Mouse (Mus musculus): ENCODE data around the gene Apol6. TPM values are rescaled to one million over a fixed set of nuclear protein-coding genes. Genes with fewer than 3 reads are reported as not detected.

Apol6 gene
- 0.07 and 0.16 TPM in 2 replicates for polyA plus RNA-seq (2016; fragmentation: Nextera tagmentation; extraction: Ambion mirVana)

DNA sequence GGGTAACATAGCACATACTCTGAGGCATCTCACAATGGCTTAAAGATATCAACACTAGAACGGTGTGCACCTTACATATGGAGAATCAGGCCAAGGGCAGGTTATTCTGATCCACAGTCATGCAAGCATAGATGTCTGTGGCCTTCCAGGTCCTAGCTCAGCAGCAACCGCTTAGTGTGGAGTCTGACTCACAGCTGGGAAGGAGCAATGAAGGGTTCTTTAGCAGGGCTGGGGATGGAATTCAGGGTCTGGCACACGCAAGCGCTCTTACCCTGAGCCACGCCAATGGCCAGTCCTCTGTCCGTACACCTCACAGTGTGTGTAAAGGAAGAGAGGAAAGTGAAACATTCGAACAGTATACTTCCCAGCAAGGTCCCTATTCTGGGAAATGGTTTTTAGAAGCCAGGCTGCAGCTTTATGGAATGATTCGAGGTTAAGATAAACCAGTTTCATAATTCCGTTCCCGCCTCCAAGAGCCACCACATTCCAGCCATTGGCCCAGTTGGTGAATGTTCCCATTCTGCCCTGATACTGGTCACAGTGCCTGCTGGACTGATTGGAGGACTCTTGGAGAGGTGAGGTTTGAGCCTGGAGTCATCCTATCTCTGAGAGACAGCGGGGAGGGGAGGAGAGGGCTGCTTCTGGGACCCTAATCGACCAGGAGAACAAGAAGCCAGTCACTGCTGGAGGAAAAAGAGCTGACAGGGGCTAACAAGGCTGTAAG is at the start of gene Apol6:
Gene Apol6, plus strand, starts transcription at position 133 of the 724 bp plus-strand sequence.
- Histone ChIP-seq H3K36me3 (replicated peaks) (no peaks in the 10 kb centered on the region), H3K9me3 (no peaks in the 10 kb centered on the region), H3K4me3 (no peak within 1 kb of the TSS), H3K4me1 (peaks cover 45% of the 10 kb centered on the region), H3K27me3 (replicated peaks; ENCODE audit: low read depth, poor library complexity, severe bottlenecking) (no peaks in the 10 kb centered on the region; the same call in 1 of the 2 replicates), H3K27ac (replicated peaks) (peak within 1 kb of the TSS; percentile 51; the same call in 1 of the 2 replicates)
- WGBS, result 84% methylated on average over 12 of the region's 12 CpGs
- no peak for DNase-seq (ENCODE audit: low spot score)

DNA sequence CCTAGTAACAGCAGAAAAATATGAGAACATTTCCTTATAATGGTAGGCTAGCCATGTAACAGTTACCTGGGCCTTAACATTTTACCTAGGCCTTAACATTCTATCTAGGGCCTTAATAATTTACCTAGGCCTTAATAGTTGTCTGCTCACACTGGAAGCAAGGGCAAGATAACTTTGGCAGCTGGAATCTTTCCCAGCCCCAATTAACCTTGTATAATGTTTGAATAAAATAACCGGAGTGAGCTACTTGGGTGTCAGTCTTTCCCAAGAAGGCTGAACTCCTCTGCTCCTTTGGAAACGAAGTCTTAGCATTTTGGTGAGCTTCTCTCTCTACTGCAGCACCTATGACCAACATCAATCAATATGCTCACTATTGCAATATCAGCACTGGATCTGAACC is 46.5 kb upstream of the Apol6 start:
- peaks cover 25% of the 10 kb centered on the region for H3K27me3 ChIP-seq (replicated peaks; ENCODE audit: low read depth, poor library complexity, severe bottlenecking)
- H3K9me3 ChIP-seq, result 0 out of 2 replicates have a peak, but pooled peaks cover 5% of the 10 kb centered on the region
- H3K27ac ChIP-seq (replicated peaks), result no peak overlapping the region
- H3K4me1 ChIP-seq, result peaks cover 5% of the 10 kb centered on the region
- WGBS, result 88% methylated on average over 2 of the region's 2 CpGs
- no peak for DNase-seq (ENCODE audit: low spot score)
- no peak overlapping the region for H3K4me3 ChIP-seq
- no peaks in the 10 kb centered on the region for H3K36me3 ChIP-seq (replicated peaks)

DNA sequence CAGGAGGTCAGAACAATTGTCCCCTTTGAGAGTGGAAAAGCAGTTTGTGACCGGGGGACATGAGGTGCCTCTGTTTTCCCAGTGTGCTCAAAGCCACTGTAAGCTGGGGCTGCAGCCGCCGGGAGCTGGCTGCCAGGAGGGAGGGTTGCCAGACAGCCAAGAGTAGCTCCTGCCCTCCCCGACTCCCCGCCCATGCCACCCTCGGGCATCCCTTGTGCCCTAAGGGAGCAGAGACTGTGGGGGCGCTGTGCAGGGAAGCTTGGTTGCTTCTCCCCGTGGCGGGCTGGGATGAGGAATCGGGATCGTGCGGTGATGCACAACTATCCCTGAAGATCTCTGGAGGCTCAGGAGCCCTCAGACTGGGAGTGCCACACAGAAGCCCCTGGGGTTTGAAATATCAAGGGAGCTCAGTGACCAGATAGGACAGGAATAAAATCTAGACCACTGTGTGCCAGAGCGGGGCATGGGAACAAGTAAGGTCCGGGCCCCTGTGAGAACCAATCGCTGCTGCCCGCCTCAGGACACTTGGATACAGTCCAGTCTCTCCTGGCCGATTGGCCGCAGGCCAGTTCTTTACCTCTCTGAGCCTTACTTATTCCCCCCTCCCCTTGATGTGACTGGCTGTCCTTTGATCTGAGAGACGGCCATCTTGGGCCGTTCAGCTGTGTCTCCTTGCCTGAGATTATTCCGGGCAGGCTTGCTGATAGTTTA is 45.5 kb upstream of the Apol6 start:
- Histone ChIP-seq H3K27me3 (replicated peaks; ENCODE audit: low read depth, poor library complexity, severe bottlenecking) (peaks cover 25% of the 10 kb centered on the region), H3K27ac (replicated peaks) (0 out of 2 replicates have a peak overlapping the region, but pooled peaks have one; percentile 24), H3K9me3 (0 out of 2 replicates have a peak, but pooled peaks cover 5% of the 10 kb centered on the region), H3K4me1 (peaks cover 5% of the 10 kb centered on the region), H3K4me3 (no peak overlapping the region), H3K36me3 (replicated peaks) (no peaks in the 10 kb centered on the region)
- 50% methylated on average over 21 of the region's 21 CpGs for WGBS
- no peak for DNase-seq (ENCODE audit: low spot score)

DNA sequence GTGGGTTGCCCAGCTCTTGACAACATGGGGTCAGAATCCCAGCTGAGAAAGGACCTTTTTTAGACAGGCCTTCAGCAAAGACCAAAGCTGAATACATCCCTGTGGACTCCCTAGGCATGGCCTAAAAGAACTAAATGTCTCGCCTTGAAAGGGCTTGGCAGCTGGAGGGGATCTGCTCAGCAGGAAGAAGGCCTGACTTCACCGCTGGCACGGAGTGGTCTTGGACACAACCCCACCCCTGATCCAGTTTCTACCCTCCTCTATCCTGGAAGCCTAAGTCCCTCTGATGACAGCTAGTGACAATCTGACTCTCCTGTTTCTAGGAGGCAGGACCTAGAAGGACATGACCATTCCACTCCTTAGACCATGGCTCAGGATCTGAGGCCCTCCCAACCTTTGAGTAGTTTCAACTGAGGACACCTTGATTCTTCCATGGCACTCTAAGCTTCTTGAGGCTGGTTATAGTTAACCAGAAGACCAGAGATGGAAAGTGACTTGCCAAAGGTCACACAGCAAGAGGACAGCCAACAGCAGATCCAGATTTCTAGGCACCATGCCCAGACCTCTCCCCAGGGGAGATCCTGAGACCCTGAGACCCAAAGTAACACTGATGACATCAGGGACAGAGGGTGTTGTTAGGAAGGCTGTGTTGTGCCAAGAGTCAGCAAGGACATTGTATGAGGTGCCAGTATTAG is 41.2 kb upstream of the Apol6 start:
- H3K36me3 ChIP-seq (replicated peaks), result no peaks in the 10 kb centered on the region
- H3K27ac ChIP-seq (replicated peaks), result no peak overlapping the region
- 92% methylated on average over 3 of the region's 3 CpGs for WGBS
- H3K27me3 ChIP-seq (replicated peaks; ENCODE audit: low read depth, poor library complexity, severe bottlenecking), result peaks cover 18% of the 10 kb centered on the region
- DNase-seq (ENCODE audit: low spot score), result no peak
- peaks cover 22% of the 10 kb centered on the region for H3K4me1 ChIP-seq
- no peak overlapping the region for H3K4me3 ChIP-seq
- H3K9me3 ChIP-seq, result 0 out of 2 replicates have a peak, but pooled peaks cover 5% of the 10 kb centered on the region

DNA sequence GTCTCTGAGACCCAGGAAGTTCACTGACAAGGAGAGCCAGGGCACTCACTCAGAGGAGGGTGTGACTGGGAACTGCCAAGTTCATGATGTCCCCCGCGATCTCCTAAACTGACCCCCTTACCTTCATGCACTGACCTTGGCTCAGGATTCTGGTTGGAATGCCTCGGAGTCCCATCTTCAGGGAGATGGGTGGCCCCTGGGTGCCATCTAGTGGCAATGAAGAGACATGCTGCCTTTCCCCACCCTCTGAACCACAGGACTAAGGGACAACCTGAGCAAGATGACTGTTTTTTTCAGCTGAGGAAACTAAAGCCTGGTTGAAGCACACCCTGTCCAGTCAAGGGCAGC is 40.7 kb upstream of the Apol6 start:
- Histone ChIP-seq H3K4me3 (no peak overlapping the region), H3K9me3 (0 out of 2 replicates have a peak, but pooled peaks cover 5% of the 10 kb centered on the region), H3K36me3 (replicated peaks) (no peaks in the 10 kb centered on the region), H3K27me3 (replicated peaks; ENCODE audit: low read depth, poor library complexity, severe bottlenecking) (peaks cover 12% of the 10 kb centered on the region), H3K4me1 (peaks cover 19% of the 10 kb centered on the region), H3K27ac (replicated peaks) (no peak overlapping the region)
- peak; percentile 64 for DNase-seq (ENCODE audit: low spot score)
- 20% methylated on average over 3 of the region's 3 CpGs for WGBS

DNA sequence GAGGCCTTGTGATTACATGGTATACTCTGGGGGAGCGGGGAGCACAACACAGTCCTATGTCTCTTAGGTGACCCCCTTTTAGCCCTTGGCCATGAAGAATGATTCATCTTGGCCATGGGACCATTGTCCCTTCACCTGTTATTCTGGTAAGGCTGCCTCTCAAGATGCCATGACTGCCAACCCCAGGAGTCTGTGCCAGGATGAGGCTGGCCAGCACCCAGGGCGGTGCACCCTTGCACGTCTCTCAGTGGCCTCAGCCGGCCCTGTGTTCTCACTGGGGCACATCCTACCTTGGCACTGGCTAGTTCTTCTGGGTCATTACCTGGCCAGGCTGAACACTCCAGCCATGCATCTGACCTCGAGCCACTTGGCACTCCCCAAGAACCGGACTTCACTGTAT is 35.7 kb upstream of the Apol6 start:
- 96% methylated on average over 6 of the region's 6 CpGs for WGBS
- Histone ChIP-seq H3K36me3 (replicated peaks) (no peaks in the 10 kb centered on the region), H3K4me3 (no peak overlapping the region), H3K27me3 (replicated peaks; ENCODE audit: low read depth, poor library complexity, severe bottlenecking) (no peaks in the 10 kb centered on the region), H3K4me1 (peaks cover 26% of the 10 kb centered on the region), H3K9me3 (no peaks in the 10 kb centered on the region), H3K27ac (replicated peaks) (no peak overlapping the region)
- DNase-seq (ENCODE audit: low spot score), result no peak

DNA sequence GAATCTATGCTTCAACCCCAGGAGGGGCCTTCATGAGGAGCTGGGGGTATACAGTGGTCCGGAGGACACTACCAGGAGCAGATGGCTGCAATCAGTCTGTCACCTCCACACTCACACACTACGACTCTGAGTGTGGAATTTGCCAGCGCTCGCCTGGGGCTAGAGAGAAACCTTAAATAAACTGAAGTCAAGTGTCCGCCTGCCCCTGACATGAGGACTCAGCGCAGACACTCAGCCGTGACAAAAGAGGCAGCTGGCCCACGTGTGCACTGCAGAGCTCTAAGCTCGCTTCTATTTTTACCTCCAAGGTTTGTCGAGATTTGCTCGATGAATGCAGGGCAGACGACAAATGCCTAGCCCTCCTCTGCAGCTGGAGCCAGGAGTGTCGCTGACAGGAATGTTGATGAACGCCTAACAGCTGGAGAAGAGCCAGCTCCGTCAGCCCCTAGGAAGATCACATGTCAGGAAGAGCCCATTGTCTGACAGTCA is 30.7 kb upstream of the Apol6 start:
- DNase-seq (ENCODE audit: low spot score), result peak; percentile 65
- no peaks in the 10 kb centered on the region for H3K9me3 ChIP-seq
- peak overlapping the region; percentile 19; the same call in 1 of the 2 replicates for H3K4me3 ChIP-seq
- peaks cover 27% of the 10 kb centered on the region for H3K4me1 ChIP-seq
- no peaks in the 10 kb centered on the region for H3K36me3 ChIP-seq (replicated peaks)
- H3K27ac ChIP-seq (replicated peaks), result peak overlapping the region; percentile 63
- 0 out of 2 replicates have a peak, but pooled peaks cover 6% of the 10 kb centered on the region for H3K27me3 ChIP-seq (replicated peaks; ENCODE audit: low read depth, poor library complexity, severe bottlenecking)
- WGBS, result 24% methylated on average over 15 of the region's 15 CpGs

DNA sequence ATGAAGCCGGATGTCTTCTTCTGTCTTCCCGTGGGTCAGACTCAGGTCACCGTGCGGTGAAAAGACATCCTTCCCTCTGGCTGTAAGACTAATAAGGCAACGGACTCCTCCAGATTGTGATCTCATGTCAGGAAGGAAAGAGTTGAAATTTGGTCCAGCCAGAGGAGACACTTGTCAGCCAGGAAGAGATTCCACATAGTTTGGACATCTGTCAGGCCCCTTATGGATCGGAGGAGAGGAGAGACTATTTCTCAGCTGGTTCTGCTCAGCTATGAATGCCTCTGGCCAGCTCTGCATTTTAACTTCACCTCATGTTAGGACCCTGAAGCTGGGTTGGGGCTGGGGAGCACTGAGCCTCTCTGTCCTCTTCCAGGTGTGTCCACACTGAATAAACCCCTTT is 30.1 kb upstream of the Apol6 start:
- H3K27ac ChIP-seq (replicated peaks), result peak overlapping the region; percentile 63
- no peaks in the 10 kb centered on the region for H3K9me3 ChIP-seq
- no peaks in the 10 kb centered on the region for H3K36me3 ChIP-seq (replicated peaks)
- no peak overlapping the region for H3K4me3 ChIP-seq
- 49% methylated on average over 6 of the region's 6 CpGs for WGBS
- H3K4me1 ChIP-seq, result peaks cover 27% of the 10 kb centered on the region
- 0 out of 2 replicates have a peak, but pooled peaks cover 6% of the 10 kb centered on the region for H3K27me3 ChIP-seq (replicated peaks; ENCODE audit: low read depth, poor library complexity, severe bottlenecking)
- no peak for DNase-seq (ENCODE audit: low spot score)

DNA sequence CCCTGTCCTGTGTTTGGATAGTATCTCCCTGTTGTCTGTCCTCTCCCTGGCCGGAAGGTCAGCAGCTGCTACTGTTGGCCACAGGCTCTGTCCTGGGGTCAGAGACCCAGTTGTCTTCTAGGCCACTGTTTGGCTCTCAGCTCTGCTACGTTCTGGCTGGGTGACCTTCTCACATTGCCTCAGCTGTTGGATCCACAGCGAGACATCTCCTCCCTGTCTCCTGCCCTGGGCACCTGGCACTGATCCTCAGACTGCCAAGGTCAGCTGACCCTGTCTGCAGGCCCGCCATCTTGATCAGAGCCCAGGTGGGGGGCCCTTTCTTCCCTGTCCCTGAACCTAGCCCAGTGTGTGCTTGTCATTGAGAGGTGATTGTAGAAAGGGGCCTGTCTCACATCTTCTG is 29.5 kb upstream of the Apol6 start:
- WGBS, result 62% methylated on average over 4 of the region's 4 CpGs

DNA sequence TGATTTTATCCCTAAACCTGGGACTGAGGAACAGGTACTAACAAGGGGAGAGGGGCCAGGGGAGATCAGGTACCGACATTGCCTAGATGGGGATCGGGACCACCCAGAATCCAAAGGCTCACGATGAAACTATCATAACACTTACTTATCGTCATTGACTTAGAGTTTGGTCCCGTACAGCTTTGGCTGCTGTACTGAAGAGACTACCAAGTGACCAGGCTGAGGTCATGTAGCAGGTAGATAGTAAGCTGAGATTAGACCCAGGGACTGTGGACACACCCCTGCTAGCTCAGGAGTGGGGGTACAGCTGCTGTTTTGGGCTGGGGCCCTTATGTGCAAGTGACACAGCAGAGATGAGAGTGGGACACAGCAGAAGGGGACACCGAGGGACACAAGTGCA is 28.0 kb upstream of the Apol6 start:
- H3K36me3 ChIP-seq (replicated peaks), result no peaks in the 10 kb centered on the region
- H3K27ac ChIP-seq (replicated peaks), result no peak overlapping the region
- 94% methylated on average over 6 of the region's 6 CpGs for WGBS
- 0 out of 2 replicates have a peak, but pooled peaks cover 6% of the 10 kb centered on the region for H3K27me3 ChIP-seq (replicated peaks; ENCODE audit: low read depth, poor library complexity, severe bottlenecking)
- no peaks in the 10 kb centered on the region for H3K9me3 ChIP-seq
- H3K4me1 ChIP-seq, result peaks cover 27% of the 10 kb centered on the region
- no peak for DNase-seq (ENCODE audit: low spot score)
- H3K4me3 ChIP-seq, result no peak overlapping the region

More for the DNA sequence above, 29.5 kb upstream of the Apol6 start:
- Histone ChIP-seq H3K9me3 (no peaks in the 10 kb centered on the region), H3K36me3 (replicated peaks) (no peaks in the 10 kb centered on the region), H3K27ac (replicated peaks) (peak overlapping the region; percentile 63), H3K4me3 (no peak overlapping the region; the same call in 1 of the 2 replicates), H3K4me1 (peaks cover 27% of the 10 kb centered on the region), H3K27me3 (replicated peaks; ENCODE audit: low read depth, poor library complexity, severe bottlenecking) (0 out of 2 replicates have a peak, but pooled peaks cover 6% of the 10 kb centered on the region)
- DNase-seq (ENCODE audit: low spot score), result no peak

DNA sequence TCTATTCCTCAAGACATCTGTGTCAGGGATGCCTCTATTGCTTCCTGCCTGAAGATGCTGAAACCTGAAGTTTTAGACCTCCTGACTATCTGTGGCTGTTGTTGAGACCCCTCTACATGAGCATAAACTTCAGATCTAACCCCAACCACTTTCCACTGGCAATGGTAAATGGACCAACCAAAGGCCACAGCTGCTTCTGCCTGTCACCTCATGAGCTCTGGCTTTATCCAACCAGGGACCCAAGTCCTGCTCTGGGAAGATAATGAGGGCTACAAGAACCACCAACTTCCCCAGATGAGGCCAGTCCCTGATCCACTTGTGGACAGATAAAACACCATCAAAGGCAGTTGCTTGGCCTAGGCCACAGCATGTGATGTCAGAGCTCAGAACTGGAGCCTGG is 26.6 kb upstream of the Apol6 start:
- Histone ChIP-seq H3K27ac (replicated peaks) (no peak overlapping the region), H3K27me3 (replicated peaks; ENCODE audit: low read depth, poor library complexity, severe bottlenecking) (0 out of 2 replicates have a peak, but pooled peaks cover 6% of the 10 kb centered on the region), H3K9me3 (no peaks in the 10 kb centered on the region), H3K36me3 (replicated peaks) (no peaks in the 10 kb centered on the region), H3K4me1 (peaks cover 36% of the 10 kb centered on the region), H3K4me3 (no peak overlapping the region)
- no peak for DNase-seq (ENCODE audit: low spot score)

DNA sequence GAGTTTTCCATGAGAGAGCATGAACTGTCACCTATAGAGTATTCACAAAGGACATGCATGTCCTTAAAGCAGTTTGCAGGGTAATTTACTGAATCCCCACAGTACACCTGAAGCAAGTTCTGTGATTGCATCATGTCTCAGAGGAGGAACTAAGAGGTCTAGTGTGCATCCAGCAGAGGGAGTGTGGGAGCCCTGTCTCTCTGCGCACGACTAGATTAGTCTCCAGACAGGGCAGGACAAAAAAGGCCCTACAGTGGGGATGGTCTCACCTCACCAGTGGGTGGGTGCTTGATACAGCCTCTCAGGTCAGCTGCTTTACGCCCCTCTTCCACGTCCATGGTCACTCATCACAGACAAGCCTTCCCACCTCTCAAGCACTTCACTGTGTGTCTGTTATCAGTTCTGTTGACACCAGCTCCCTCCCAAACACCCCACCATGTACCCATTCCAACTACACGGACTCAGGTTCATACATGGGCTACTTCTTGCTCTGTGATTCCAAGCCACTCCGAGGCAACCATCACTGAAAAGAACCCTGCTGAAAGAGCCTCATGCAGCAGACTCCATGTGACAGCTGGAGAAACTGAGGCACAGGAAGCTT is 25.7 kb upstream of the Apol6 start:
- DNase-seq (ENCODE audit: low spot score), result no peak
- H3K27ac ChIP-seq (replicated peaks), result no peak overlapping the region
- 63% methylated on average over 6 of the region's 6 CpGs for WGBS

More for the DNA sequence above, 25.7 kb upstream of the Apol6 start:
- Histone ChIP-seq H3K4me3 (no peak overlapping the region), H3K9me3 (no peaks in the 10 kb centered on the region), H3K27me3 (replicated peaks; ENCODE audit: low read depth, poor library complexity, severe bottlenecking) (0 out of 2 replicates have a peak, but pooled peaks cover 6% of the 10 kb centered on the region), H3K4me1 (peaks cover 26% of the 10 kb centered on the region), H3K36me3 (replicated peaks) (no peaks in the 10 kb centered on the region)
